Mouse (Mus musculus): ENCODE results near the gene Pmm2.

The Pmm2 gene

GRCm38 (mm10) chr16:8679780-8680179, 42.3 kb downstream of the Pmm2 start:
- no peak for DNase-seq (ENCODE audit: low spot score)

GRCm38 (mm10) chr16:8680470-8680869, 43.0 kb downstream of the Pmm2 start, which contains the start of gene Gm5767:
Gene Gm5767 (plus strand): TSS chr16:8680770.
- DNase-seq (ENCODE audit: low spot score), result no peak

GRCm38 (mm10) chr16:8685087-8685486, 47.6 kb downstream of the Pmm2 start:
- no peak for DNase-seq (ENCODE audit: low spot score)

GRCm38 (mm10) chr16:8686121-8686870, 48.8 kb downstream of the Pmm2 start:
- peak; percentile 76 for DNase-seq (ENCODE audit: low spot score)

GRCm38 (mm10) chr16:8686871-8687535, 49.5 kb downstream of the Pmm2 start:
- DNase-seq (ENCODE audit: low spot score), result no peak

GRCm38 (mm10) chr16:8687559-8688112, 50.2 kb downstream of the Pmm2 start:
- no peak for DNase-seq (ENCODE audit: low spot score)

GRCm38 (mm10) chr16:8689979-8690656, 52.6 kb downstream of the Pmm2 start:
- no peak for DNase-seq (ENCODE audit: low spot score)

GRCm38 (mm10) chr16:8691206-8691605, 53.7 kb downstream of the Pmm2 start:
- DNase-seq (ENCODE audit: low spot score), result no peak

GRCm38 (mm10) chr16:8699556-8699955, 62.1 kb downstream of the Pmm2 start:
- DNase-seq (ENCODE audit: low spot score), result no peak

- DNase-seq (ENCODE audit: low spot score), result no peak
Observed at GRCm38 (mm10) chr16:8700586-8700985, 63.1 kb downstream of the Pmm2 start.

GRCm38 (mm10) chr16:8711998-8712397, 74.5 kb downstream of the Pmm2 start:
- DNase-seq (ENCODE audit: low spot score), result no peak

Measured in T-cell, adult 2 months (primary cell).